Mouse (Mus musculus): ENCODE results near the gene Trpm3.

- no peak for TF ChIP-seq CTCF (IDR thresholded peaks at IDR 0.05; ENCODE audit: low read depth)
- no peak for TF ChIP-seq EP300 (IDR thresholded peaks at IDR 0.05; ENCODE audit: low read depth)
Observed at GRCm38 (mm10) chr19:22631316-22631715, 492.5 kb downstream of the Trpm3 start.
